Mouse (Mus musculus) inflammation-experienced regulatory T-cells, adult 6 months (primary cell): ENCODE results near the gene Fbxo34. TPM values are rescaled to one million over a fixed set of nuclear protein-coding genes. Genes with fewer than 3 reads are reported as not detected.
A peak's percentile ranks its signal among the peaks of the same experiment; 100 is the strongest.

Source experiments
- ATAC-seq: one replicate; pipeline ENCODE4 v1.8.0; 2017
- polyA plus RNA-seq, 3 experiments: library from polyadenylated mRNA; unstranded; fragments of 100-300 nt; shearing (Covaris generic); gene quantifications; one replicate each; pipeline ENCODE4 v1.2.1; 2017

Fbxo34 gene
- polyA plus RNA-seq, 3 experiments from 2014 or later: 8.7 to 10.3 (median 9.4) TPM

DNA sequence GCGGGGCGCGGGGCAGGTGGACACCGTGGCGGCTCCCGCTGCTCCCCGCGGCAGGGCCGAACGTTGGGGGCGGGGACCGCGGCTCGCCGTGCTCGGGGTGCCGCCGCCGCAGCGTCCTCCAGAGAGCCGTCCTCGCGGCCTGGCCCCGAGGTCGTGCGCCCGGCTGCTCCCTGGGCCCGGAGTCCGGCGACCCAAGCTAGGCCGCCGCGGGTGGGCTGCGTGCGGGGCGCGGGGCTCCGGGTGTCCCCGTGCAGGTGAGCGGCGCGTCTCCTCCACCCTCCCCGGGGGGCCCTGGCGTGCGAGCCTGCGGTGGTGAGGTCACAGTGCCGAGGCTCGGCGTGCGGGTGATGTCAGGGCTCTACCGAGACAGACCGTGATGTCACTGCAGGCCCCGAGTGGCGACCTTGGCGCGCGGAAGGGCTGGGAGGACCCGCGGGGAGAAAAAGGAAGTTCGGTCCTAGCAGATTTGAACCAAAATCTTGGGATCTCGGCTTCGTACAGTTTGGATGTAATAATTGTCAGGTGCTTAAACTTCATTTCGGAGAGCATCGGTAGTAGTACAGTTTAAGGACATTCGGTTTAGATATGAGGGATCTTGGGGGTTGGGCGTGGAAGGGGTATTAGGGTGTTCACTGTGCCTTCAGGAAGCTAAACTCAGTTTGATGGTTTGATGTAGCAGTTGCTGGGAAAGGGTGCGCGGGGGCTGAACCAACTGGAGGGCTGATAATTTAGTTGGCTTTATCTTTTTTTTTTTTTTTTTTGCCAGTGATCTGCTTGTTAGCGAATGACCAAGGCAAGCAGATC is 22.7 kb downstream of the Fbxo34 start:
- peak; percentile 78 for ATAC-seq

DNA sequence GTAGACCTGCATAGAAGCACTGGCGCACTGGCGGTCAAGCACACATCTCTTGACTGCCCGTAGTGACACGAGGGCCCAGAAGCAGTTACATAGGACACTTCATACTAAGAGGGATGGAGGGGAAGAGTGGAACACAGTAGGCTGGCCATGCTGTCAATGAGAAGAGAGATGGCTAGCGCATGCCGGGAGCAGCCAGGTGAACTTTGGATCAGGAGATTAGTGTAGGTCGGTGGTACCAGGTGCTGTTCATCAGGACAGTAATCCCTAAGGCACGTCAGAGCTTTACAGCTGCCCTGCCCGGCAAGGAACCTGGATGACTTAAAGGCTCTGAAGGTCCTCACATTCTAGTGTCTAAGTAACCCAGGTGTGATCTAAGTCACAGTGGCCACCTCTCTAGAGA is 23.7 kb downstream of the Fbxo34 start:
- no peak for ATAC-seq

DNA sequence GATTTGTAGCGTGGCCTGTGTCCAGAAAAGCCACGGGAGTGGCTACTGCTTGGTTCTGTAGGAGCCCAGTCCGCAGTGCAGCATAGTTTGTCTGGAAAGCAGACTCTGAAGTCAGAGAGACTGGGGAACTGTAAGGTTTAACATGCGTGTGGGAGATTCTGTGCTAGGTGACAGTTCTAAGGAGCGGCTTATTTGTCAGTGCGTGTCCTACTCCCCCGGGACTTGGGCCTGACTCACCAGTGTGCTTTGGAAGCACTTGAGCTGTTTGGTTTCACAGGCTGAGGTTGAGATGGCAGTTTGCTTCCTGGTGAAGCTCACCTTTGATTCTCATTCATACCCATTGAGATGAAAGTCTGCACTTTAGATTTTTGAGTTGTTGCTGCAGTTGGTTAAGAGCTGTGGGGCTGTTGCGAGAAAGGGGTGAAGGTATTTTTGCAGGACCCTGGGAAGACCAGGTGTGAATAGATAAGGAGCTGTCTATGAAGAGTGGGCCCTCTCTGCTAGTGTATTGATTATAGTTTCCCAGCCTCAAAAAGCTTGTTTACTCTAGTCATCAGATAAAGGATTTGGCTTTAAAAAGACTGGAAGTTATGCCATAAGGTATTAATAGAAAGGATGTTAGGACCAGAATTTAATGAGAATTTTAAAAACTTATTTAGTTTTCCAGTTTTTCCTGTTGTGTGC is 24.5 kb downstream of the Fbxo34 start:
- ATAC-seq: no peak

DNA sequence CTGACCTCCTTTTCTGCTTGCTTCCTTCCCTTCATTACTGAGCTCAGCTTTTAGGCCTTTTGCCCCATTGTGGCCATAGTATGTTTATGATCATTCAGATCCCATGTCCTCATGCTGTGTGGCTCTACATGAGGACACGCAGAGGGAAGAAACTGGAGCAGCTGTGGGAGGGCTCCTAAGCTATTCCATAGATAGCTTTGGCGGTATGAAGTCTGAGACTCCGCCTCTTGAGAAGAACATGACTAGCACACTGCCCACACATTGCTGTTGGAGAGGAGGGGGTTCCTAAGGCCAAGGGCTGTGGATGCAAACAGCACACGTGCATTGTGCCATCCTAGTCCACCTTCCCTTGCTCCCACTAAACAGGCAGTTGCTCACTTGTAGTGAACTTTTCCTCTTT is 26.0 kb downstream of the Fbxo34 start:
- no peak for ATAC-seq

DNA sequence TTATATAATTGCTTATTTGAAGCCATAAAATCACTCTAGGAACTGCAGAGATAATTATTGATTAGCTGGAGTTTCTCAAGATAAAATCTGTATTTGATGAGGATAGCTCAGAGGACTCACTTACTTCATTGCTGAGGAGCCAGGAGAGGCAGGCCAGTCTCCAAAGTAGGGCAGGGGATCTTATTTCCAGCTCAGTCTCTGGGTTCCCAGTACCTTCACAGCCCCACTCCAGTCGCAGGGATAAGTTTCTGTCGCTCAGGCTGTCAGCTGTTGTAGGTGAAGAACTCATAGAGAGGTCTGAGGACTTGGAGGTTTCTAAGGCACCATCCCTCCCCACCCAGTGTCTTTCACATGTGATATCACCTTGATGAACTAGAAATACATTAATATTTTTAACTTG is 27.5 kb downstream of the Fbxo34 start:
- no peak for ATAC-seq

DNA sequence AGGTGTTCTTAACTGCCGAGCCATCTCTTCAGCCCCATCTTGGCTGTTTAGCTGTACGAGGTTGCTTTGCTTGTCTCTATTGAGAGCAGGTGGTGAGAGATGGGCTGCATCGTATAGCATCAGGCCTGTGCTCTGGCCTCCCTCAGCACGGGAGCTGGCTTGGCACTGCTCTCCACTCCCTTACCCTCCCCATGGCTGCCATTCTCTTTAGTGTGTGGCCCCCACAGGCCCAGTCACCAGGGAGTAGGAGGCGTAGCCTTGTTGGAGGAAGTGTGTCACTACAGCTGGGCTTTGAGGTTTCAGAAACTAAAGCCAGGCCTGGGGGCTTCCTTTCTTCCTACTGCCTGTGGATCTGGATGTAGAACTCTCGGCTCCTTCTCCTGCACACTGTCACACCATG is 32.0 kb downstream of the Fbxo34 start:
- ATAC-seq: no peak

DNA sequence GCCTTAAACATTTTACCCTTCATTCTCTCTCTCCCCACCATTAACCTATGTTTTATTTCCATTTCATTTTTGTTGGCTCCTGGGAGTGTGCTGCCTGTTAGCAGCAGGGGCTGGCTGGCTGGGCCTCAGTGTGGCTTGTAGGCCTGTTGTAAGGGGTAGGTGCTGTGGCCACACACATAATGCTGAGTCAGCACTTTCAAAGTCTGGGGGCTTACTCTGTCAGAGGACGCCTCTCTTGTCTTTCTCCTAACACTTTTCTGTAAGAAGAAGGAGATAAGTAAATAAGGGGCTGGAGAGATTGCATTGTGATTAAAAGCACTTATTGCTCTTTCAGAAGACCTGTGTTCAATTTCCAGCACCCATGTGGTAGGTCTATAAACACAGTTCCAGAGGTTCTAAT is 32.9 kb downstream of the Fbxo34 start:
- no peak for ATAC-seq

DNA sequence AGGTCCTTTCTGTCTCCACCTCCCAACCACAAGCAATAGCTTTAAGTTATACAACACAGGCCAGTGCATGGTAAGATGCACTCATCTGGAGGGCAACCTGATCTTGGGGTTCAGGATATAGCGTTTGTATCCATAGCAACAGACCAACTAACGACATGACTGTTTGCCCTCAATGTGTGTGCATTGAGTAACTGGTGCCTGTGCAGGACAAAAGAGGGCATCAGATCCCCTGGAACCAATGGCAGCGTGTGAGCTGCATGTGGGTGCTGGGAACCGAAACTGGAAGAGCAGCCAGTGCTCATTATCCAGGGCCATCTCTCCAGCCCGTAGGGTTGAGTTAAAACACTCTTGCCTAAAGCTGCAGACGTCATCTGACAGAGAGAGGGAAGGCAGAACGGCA is 38.5 kb downstream of the Fbxo34 start:
- no peak for ATAC-seq

DNA sequence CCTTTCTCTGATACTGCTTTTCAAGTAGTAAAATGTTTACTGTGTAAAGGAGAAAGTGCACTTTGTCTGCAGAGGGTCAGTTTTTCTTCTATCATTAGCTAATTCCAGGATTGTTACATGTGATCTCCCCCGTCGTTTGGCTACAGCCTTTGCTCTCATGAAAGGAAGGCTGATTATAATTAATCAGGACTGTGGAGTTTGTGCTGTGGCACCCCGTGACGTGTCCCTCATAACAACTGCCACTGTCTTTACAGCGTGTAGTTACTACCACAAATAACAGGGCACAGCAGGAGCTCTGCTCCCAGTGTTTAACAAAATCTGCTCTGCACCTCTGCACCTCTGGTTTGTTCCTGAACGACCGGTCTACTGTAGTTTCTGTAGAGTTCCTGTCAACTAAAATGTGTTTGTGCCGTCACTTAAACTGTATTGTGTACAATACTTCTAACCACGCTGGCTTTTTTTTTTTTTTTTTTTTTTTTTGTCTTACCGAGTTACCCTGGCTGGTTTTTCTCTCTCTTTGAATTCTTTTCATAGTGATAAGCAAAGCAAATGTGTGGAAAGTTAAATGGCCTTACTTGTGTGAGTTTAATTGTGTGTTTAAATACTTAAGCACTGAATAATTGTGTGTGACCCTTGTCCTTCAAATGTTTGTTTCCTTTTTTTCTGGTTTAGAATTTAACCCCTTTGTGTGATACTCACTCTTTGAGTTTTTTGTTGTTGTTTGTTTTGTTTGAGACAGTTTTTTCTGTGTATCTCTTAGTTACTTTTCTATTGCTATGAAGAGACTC is 39.3 kb downstream of the Fbxo34 start:
- ATAC-seq: no peak

DNA sequence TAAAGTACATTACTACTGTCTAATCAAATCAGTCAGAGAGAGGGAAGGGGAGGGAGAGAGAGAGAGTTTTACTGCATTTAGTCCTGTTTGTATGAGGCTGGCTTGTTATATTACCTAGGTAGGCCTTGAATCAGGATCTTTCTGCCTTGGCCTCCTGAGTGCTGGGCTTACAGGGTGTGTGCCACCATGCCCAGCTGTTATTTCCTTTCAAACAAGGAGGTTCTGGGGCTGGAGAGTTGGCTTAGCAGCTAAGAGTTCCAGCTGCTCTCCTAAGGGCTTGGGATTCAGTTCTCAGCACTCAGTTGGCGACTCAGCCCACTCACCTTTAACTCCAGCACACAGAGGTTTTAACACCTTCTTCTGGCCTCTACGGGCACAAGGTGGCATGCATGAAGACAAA is 40.5 kb downstream of the Fbxo34 start:
- no peak for ATAC-seq

DNA sequence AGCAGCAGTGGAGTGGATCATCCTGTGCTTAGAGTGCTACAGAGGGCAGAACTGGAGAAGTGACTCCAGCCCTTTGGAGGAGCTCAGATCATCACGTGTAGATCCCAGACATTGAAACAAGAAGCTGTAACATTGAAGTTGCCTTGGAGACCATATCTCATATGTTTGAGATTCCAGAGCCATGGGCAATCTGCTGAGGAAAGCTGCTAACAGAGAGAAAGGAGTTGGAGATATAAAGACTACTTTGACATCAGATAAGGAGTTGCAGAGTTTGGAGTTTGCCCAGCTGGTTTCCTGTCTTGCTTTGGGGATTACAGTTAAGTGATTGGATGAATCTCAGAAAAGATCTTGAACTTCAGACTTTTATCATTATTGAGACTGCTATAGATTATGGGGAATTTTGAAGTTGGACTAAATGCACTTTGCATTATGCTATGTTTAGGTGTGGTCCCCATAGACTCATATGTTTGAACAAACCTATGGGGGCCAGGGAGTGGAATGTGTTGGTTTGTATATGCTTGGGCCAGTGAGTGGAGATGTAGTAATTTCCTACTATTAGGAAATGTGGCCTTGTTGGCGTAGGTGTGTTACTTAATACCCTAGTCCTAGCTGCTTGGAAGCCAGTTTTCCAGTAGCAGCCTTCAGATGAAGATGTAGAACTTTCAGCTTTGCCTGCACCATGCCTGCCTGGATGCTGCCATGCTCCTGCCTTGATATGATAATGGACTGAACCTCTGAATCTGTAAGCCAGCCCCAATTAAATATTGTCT is 43.6 kb downstream of the Fbxo34 start:
- ATAC-seq: no peak

DNA sequence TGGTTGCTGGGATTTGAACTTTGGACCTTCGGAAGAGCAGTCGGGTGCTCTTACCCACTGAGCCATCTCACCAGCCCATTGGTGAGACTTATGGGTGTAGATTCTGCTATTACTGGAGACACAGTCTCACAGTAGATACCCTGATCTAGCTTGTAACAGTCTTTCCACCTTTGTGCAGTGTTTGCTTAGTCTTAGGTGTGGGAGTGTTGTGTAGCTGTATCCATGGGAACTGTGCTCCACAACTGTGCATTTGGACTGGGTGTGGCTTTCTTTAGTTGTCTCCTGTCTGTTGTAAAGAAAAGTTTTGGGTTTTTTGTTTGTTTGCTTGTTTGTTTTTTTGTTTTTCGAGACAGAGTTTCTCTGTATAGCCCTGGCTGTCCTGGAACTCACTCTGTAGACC is 45.7 kb downstream of the Fbxo34 start:
- ATAC-seq: no peak

DNA sequence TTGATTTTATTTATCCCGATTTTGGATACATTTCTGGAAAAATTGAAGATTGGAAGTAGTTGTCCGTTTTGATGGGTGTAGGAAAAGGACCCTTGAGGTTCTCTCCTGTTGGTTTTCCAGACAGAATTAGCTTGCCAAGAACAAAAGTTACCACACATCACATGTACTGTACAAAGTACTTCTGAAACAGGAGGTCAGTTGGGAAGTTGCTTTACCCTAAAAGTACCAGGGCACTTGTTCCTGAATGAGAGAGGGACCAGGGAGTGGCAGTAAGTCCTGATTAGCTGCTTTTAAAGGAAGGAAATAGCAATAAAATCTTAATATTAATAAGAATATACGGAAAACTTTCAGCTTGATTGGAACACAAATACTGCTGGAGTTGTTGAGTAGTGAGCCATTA is 46.9 kb downstream of the Fbxo34 start:
- no peak for ATAC-seq

DNA sequence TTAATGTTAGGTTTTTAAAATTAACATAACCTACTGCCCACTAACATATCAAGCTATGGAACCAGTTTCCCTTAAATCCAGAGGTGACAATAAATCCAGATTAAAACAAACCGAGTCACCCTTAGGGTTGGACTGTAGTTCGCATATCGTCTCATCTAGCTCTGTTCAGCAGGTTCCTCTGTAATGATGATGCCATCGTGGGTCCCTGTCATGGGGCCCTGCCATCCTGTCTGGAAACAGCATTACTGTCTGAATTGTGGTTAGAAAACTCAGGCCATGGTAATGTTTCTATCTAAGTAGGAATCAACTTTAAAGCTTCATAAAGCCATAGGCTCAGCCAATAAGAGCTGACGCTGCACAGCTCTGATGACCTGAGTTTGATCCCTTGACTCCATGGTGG is 48.4 kb downstream of the Fbxo34 start:
- no peak for ATAC-seq

DNA sequence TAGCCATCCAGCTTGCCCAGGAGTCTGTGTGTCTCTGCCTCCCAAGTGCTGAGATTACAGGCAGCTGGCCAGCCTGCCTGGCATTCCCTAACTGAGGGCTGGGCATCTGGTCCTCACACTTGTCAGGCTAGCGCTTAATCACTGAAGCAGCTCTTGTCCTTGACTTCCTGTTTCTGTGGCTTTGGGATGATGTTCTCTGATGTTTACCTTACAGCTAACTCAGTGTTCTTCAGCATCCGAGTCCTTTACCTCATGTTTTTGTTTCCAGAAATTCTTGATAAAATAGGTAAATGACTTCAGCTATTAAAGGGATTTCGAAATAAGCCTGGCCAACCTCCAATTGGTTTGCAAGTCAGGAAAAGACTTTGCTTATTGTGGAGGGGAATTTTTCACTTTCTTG is 53.8 kb downstream of the Fbxo34 start:
- no peak for ATAC-seq

DNA sequence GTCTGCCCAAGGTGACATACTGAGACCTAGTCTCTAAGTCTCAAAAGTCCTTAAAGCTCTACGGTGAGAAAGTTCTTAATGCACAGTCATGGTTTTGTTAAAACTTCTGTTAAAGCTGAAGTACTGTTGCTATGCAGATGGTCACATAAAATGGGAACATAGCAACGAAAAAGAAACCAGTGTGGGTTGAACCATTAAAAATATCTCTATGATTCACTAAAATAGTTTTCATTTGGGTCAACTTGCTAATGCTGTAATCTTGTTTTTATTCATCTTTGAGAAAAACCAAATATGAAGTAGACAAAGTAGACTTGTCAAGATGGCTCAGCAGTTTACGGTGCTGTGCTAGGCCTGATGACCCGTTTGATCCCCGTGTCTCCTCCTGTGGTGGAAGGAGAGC is 56.5 kb downstream of the Fbxo34 start:
- ATAC-seq: no peak

DNA sequence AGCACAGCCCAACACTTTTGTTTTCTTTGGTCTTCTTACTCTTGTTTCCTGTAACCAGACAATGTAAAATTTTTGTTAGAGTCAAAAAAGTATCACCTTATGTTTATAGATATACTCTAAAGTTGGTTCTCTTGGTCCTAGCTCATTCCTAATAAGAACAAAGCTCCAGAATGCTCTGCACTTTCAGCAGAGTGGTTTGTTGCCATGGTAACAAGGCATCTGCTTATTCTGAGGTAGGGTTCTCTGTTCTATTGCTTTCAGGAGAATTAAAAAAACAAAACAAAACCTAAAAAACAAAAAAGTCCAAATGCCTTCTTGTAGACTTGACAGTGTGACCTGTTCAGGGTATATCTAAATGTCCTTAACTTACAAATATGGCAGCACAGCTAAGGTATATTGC is 57.8 kb downstream of the Fbxo34 start:
- ATAC-seq: no peak

DNA sequence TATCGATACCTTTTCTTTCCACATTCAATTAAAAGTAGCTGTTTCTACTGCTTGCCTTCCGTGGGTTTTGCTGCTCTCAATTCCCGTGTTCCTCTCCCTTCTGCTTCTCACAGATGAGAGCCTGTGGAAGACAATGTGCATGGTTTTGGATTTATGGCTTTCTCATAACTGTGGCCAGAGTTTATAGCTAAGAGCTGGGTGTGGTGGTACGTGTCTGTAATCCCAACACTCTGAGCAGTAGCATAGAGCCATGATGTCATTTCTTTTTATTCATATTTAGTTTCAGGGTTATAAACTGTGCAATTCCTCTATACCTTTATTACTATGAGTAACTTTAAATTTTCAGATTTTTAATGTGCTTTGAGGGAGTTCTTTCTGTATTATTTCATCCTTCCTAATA is 60.0 kb downstream of the Fbxo34 start:
- no peak for ATAC-seq

DNA sequence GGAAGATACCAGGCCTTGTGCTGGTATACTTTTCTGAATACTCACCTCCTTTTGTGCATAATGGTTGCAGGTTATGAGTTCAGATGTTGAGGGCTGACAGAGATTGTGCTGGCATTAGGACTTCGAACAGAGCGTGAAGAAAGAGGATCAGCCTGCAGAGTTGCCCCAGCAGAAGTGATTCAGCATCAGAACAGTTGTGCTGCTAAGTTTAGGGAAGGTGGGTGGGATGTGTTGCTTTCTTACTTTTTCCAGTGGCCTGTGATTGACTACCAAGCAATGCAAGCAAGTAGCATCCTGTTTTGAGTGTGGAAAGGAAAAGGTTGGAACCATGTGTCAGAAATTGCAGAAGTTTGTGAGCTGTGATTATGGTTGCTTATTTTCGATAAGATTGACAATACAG is 63.4 kb downstream of the Fbxo34 start:
- no peak for ATAC-seq

DNA sequence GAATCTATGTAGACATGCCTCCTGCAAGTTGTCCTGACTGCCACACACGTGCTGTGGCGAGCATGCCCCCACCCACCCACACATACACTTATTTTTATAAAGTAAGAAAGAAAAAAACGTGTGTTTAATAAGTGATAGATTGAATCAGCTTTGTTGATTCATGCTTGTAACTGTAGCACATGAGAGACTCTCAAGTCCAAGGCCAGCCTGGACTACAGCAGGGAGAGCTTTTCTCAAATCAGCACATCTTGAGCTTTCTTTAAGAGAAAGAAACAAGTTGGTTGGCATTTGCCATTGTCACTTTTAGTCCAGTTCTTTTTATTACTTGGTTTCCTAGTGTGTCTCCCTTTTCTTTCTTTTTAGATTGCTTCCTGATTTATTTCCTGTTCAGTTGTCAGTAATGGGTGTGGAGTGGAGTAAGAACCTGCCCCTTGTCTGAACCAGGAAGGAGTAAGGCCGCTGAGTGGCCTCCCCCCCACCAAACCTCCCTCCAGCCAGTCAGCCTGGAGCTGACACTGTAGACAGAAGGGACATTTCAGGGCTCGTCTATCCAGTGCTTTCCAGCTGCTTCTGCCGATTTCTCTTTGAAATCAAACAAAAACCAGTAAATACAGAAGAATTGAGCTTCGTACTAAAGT is 64.7 kb downstream of the Fbxo34 start:
- ATAC-seq: peak; percentile 32

DNA sequence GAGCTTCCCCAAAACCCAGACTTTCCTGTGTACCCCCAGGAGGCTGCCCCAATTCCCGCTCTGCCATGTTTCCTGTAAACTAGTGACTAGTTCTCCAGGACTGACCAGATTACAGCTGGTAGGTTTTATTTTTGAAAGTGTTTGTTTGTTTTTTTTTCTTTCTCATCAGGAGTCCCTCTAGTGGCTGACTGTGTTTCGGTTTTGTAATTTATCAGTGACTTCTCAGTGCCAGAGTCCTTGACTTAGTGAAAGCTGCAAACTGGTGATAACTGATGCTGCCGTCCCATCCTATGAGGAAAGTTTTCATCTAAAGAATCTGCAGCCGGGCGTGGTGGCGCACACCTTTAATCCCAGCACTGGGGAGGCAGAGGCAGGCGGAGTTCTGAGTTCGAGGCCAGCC is 65.4 kb downstream of the Fbxo34 start:
- ATAC-seq: no peak

DNA sequence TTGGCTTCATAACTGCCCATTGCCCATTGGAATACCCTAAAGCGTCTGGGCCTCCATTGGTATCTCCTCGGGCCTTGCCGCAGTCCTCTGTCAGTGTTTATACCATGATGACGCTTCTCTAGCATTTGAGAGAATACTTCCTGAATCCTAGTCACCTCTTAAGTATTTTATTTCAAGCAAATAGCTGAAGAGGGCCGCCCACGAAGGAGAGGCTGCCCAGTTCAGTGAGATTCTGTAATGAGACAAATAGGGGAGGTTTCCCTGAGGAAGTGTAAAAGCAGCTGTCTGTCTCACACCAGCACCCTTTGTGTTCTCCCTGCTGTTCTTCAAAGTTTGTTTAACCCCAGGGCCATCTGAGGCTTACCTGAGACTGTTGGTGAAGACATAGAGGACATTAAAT is 66.5 kb downstream of the Fbxo34 start:
- ATAC-seq: no peak
